Mouse (Mus musculus) bone marrow macrophage, adult 2 months (primary cell): ENCODE results near the gene Gm3512.
"Not testable (repeated sequence)": the region's sequence is repeated elsewhere in the genome, so short reads cannot be mapped to it uniquely, and the experiment has no call there.

Experiments
- CTCF ChIP-seq: IDR thresholded peaks from 2 replicates; pipeline ENCODE4 v1.5.1; 2012; ENCODE audit warnings: low read depth, mild to moderate bottlenecking, low read length, moderate library complexity
- POLR2A ChIP-seq: IDR thresholded peaks from 2 replicates; pipeline ENCODE4 v1.6.1; 2012; ENCODE audit warnings: mild to moderate bottlenecking, low read depth, low read length, borderline replicate concordance

GRCm38 (mm10) chr14:7194440-7194839 is 20.1 kb upstream of the Gm3512 start, which contains the start of gene Gm16434:
- not testable (repeated sequence) for TF ChIP-seq CTCF, POLR2A
